Mouse (Mus musculus) testis, adult 2 months (tissue): ENCODE data around the gene Tmem143. TPM values are rescaled to one million over a fixed set of nuclear protein-coding genes. Genes with fewer than 3 reads are reported as not detected.
"Not testable (repeated sequence)": the region's sequence is repeated elsewhere in the genome, so short reads cannot be mapped to it uniquely, and the experiment has no call there.

Source experiments
- H3K27ac ChIP-seq: fragments of 200-500 bp; 2 replicates; pipeline ENCODE4 v1.5.1; 2012; ENCODE audit warnings: low read depth, low read length; ENCODE audit not compliant: control insufficient read depth, insufficient read depth
- H3K27me3 ChIP-seq: fragments of 200-500 bp; 2 replicates; pipeline ENCODE4 v1.6.1; 2012; ENCODE audit warnings: mild to moderate bottlenecking, low read length, moderate library complexity; ENCODE audit not compliant: control insufficient read depth, insufficient read depth
- H3K36me3 ChIP-seq: fragments of 200-500 bp; 2 replicates; pipeline ENCODE4 v1.6.1; 2012; ENCODE audit warnings: mild to moderate bottlenecking, low read length; ENCODE audit not compliant: control insufficient read depth, insufficient read depth
- H3K4me1 ChIP-seq: fragments of 200-500 bp; 2 replicates; pipeline ENCODE4 v1.6.1; 2012; ENCODE audit warnings: low read length; ENCODE audit not compliant: control insufficient read depth, insufficient read depth
- H3K4me3 ChIP-seq: fragments of 200-500 bp; 2 replicates; pipeline ENCODE4 v1.5.1; 2012; ENCODE audit warnings: low read depth, mild to moderate bottlenecking, low read length, moderate library complexity, mixed read lengths; ENCODE audit not compliant: control insufficient read depth
- CTCF ChIP-seq: fragments of 200-500 bp; IDR thresholded peaks from 2 replicates; pipeline ENCODE4 v1.5.1; 2012; ENCODE audit warnings: low read depth, mild to moderate bottlenecking, inconsistent platforms, low read length, moderate library complexity; ENCODE audit not compliant: control insufficient read depth, insufficient read depth, insufficient replicate concordance
- POLR2A ChIP-seq: fragments of 200-500 bp; IDR thresholded peaks from 2 replicates; pipeline ENCODE4 v1.6.1; 2012; ENCODE audit warnings: low read depth, mild to moderate bottlenecking, inconsistent platforms, low read length, moderate library complexity; ENCODE audit not compliant: control insufficient read depth
- polyA plus RNA-seq: library from polyadenylated mRNA; depleted of rRNA; stranded (reverse); fragments of >200 nt; gene quantifications from 2 replicates; pipeline ENCODE4 v1.2.3, GENCODE M21; 2012

The Tmem143 gene
- polyA plus RNA-seq, 1 experiment, result 8.1 TPM

DNA sequence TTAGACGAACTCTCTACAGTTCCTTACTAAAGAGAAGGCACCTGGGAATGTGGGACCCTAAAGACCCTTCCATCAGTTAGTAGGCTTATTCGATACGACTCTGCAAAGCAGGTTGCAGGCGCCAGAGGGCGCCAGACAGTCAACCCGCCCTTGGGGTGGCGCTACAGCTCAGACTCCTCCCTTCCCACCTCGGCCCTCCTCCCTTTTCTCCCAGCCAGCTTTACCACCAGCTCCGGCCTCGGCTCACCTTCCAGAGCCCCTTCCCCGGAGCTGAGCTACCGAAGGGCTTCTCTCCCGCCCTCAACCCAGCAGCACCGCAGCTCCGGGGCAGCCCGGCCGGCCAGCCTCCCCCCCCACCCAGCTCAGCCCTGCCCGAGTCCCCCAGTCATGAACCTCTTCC, 24.1 kb upstream of the Tmem143 start, which contains the start of gene Kdelr1:
Gene Kdelr1 (plus strand): TSS at position 149 of the 400 bp plus-strand sequence.
- H3K4me3 ChIP-seq, result peak within 1 kb of the TSS; percentile 94
- peaks cover 44% of the 10 kb centered on the region for H3K4me1 ChIP-seq
- peak within 1 kb of the TSS; percentile 87 for H3K27ac ChIP-seq
- no peaks in the 10 kb centered on the region; the same call in 1 of the 2 replicates for H3K36me3 ChIP-seq
- peak; percentile 91; the same call in 1 of the 2 replicates for TF ChIP-seq CTCF
- TF ChIP-seq POLR2A, result peak; percentile 31; the same call in 1 of the 2 replicates
- H3K27me3 ChIP-seq, result no peaks in the 10 kb centered on the region

GRCm38 (mm10) chr7:45873061-45873947, 23.4 kb upstream of the Tmem143 start:
- H3K4me3 ChIP-seq, result peak overlapping the region; percentile 94
- H3K27me3 ChIP-seq, result no peaks in the 10 kb centered on the region
- TF ChIP-seq POLR2A (no peak), CTCF (no peak)
- H3K4me1 ChIP-seq, result peaks cover 39% of the 10 kb centered on the region
- H3K27ac ChIP-seq, result peak overlapping the region; percentile 87
- no peaks in the 10 kb centered on the region; the same call in 1 of the 2 replicates for H3K36me3 ChIP-seq

DNA sequence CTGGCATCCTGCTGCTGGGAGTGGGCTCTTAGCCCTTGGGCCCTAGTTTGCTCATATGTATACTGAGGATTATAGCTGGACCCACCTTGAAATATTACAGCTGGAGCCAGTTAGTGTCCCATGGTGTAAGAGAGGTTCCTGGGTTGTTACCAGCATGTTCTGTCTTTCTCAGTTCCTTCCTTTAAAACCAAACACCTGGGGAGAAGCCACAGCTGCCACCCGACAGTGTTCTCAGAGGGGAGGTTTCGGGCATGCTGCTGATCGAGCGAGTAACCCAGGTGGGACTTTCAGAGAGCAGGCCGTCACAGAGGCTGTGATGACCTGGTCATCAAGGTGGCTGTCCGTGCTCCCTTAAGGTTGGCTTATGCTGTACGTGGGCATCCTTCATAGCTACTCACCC, 19.8 kb upstream of the Tmem143 start:
- Histone ChIP-seq H3K27ac (no peak overlapping the region), H3K4me3 (no peak overlapping the region), H3K36me3 (no peaks in the 10 kb centered on the region; the same call in 1 of the 2 replicates), H3K4me1 (peaks cover 18% of the 10 kb centered on the region), H3K27me3 (no peaks in the 10 kb centered on the region)
- no peak for TF ChIP-seq POLR2A
- no peak for TF ChIP-seq CTCF

GRCm38 (mm10) chr7:45878278-45878677, 18.5 kb upstream of the Tmem143 start, which contains the start of gene Grin2d:
Gene Grin2d (minus strand): TSS chr7:45878378.
- not testable (repeated sequence) for H3K27ac ChIP-seq, H3K4me3 ChIP-seq, H3K27me3 ChIP-seq, H3K36me3 ChIP-seq, H3K4me1 ChIP-seq

DNA sequence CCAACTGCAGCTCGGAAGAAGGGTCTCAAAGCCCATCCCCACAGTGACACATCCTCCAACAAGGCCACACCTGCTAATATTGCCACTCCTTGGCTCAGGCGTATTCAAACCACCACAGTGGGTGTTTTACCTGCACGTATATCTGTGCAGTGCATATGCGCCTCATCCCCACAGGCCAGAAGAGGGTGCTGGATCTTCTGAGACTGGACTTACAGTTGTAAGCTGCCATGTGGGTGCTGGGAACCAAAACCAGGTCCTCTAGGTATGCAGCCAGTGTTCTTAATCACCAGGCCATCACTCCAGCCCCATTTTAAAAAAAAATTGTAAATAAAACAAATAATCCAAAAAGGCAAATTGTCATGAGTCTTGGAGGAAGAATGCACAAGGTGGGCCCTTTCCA, 16.2 kb upstream of the Tmem143 start:
- no peak overlapping the region for H3K4me3 ChIP-seq
- H3K36me3 ChIP-seq, result peaks cover 1% of the 10 kb centered on the region
- no peaks in the 10 kb centered on the region for H3K27me3 ChIP-seq
- no peak for TF ChIP-seq POLR2A
- TF ChIP-seq CTCF, result no peak
- H3K27ac ChIP-seq, result no peak overlapping the region
- H3K4me1 ChIP-seq, result no peaks in the 10 kb centered on the region

GRCm38 (mm10) chr7:45881011-45881410, 15.7 kb upstream of the Tmem143 start:
- H3K27me3 ChIP-seq, result no peaks in the 10 kb centered on the region
- H3K4me1 ChIP-seq, result no peaks in the 10 kb centered on the region
- H3K36me3 ChIP-seq, result peaks cover 1% of the 10 kb centered on the region
- no peak for TF ChIP-seq CTCF
- no peak for TF ChIP-seq POLR2A
- H3K27ac ChIP-seq, result no peak overlapping the region
- no peak overlapping the region for H3K4me3 ChIP-seq

DNA sequence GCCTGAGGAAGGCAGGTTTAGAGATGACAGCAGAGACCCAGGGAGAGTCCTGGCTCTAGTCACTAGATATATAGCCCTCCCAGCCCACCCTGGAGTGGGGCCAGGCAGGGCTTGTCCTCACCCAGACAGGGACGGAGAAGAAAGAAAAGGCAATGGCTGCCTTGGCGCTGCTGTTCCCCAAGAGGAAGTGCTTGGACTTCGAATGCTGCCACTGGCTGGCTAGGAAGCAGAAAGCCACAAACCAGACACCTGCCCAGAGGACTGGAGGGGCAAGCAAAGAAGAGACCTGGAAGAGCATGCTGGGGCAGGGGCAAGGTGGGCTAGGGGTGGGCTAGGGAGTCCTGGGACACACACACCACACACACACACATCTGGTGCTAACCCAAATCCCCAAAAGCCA, 9.5 kb upstream of the Tmem143 start:
- Histone ChIP-seq H3K4me3 (no peak overlapping the region), H3K4me1 (no peaks in the 10 kb centered on the region), H3K27me3 (no peaks in the 10 kb centered on the region), H3K27ac (no peak overlapping the region), H3K36me3 (peaks cover 2% of the 10 kb centered on the region)
- no peak for TF ChIP-seq CTCF
- no peak for TF ChIP-seq POLR2A

GRCm38 (mm10) chr7:45892651-45893050, 4.1 kb upstream of the Tmem143 start:
- TF ChIP-seq POLR2A (peak; percentile 14; the same call in 1 of the 2 replicates), CTCF (no peak)
- H3K4me3 ChIP-seq, result no peak overlapping the region
- H3K4me1 ChIP-seq, result peaks cover 13% of the 10 kb centered on the region
- H3K27ac ChIP-seq, result no peak overlapping the region
- no peaks in the 10 kb centered on the region for H3K27me3 ChIP-seq
- H3K36me3 ChIP-seq, result peaks cover 1% of the 10 kb centered on the region
